Mouse (Mus musculus): Measurements from ENCODE around the gene Tmem63c.

The Tmem63c gene

GRCm38 (mm10) chr12:87021040-87021439 lies at the start of gene Tmem63c:
Tmem63c (plus strand) TSS chr12:87021340.
- DNase-seq (ENCODE audit: low spot score in 2 of 2) = no peak

GRCm38 (mm10) chr12:86973216-86973615 lies 47.9 kb upstream of the Tmem63c start:
- peak in 1 of 2 experiments; percentile 66 for DNase-seq (ENCODE audit: low spot score in 2 of 2)

- DNase-seq (ENCODE audit: low spot score in 2 of 2) = peak in 1 of 2 experiments; percentile 73
These were observed 47.4 kb upstream of the Tmem63c start for GRCm38 (mm10) chr12:86973706-86974105.

- DNase-seq (ENCODE audit: low spot score in 2 of 2) = peak in 1 of 2 experiments; percentile 73
These were observed 46.5 kb upstream of the Tmem63c start for GRCm38 (mm10) chr12:86974387-86975288.

GRCm38 (mm10) chr12:86975761-86976160 lies 45.4 kb upstream of the Tmem63c start:
- no peak for DNase-seq (ENCODE audit: low spot score in 2 of 2)

- no peak for DNase-seq (ENCODE audit: low spot score in 2 of 2)
These were observed 44.5 kb upstream of the Tmem63c start for GRCm38 (mm10) chr12:86976511-86977168.

- DNase-seq (ENCODE audit: low spot score in 2 of 2) = peak; percentile 58 to 87
These were observed 43.3 kb upstream of the Tmem63c start for GRCm38 (mm10) chr12:86977833-86978232.

- peak in 1 of 2 experiments; percentile 52 for DNase-seq (ENCODE audit: low spot score in 2 of 2)
These were observed 40.0 kb upstream of the Tmem63c start for GRCm38 (mm10) chr12:86981180-86981579.

- peak in 1 of 2 experiments; percentile 69 for DNase-seq (ENCODE audit: low spot score in 2 of 2)
These were observed 37.5 kb upstream of the Tmem63c start for GRCm38 (mm10) chr12:86983470-86984193.

GRCm38 (mm10) chr12:86984194-86984555 lies 37.0 kb upstream of the Tmem63c start:
- no peak for DNase-seq (ENCODE audit: low spot score in 2 of 2)

- DNase-seq (ENCODE audit: low spot score in 2 of 2) = peak in 1 of 2 experiments; percentile 43
These were observed 34.6 kb upstream of the Tmem63c start for GRCm38 (mm10) chr12:86986562-86986961.

GRCm38 (mm10) chr12:86988227-86988626 lies 32.9 kb upstream of the Tmem63c start:
- DNase-seq (ENCODE audit: low spot score in 2 of 2) = no peak

- DNase-seq (ENCODE audit: low spot score in 2 of 2) = peak in 1 of 2 experiments; percentile 41
These were observed 31.8 kb upstream of the Tmem63c start for GRCm38 (mm10) chr12:86989378-86989777.

GRCm38 (mm10) chr12:86989890-86990754 lies 31.0 kb upstream of the Tmem63c start, which contains the start of gene Zdhhc22:
Zdhhc22 (minus strand) TSS chr12:86990430.
- peak in 1 of 2 experiments; percentile 44 for DNase-seq (ENCODE audit: low spot score in 2 of 2)

GRCm38 (mm10) chr12:86990755-86991110 lies 30.4 kb upstream of the Tmem63c start:
- DNase-seq (ENCODE audit: low spot score in 2 of 2) = no peak

GRCm38 (mm10) chr12:86994166-86994565 lies 27.0 kb upstream of the Tmem63c start:
- no peak for DNase-seq (ENCODE audit: low spot score in 2 of 2)

- no peak for DNase-seq (ENCODE audit: low spot score in 2 of 2)
These were observed 26.4 kb upstream of the Tmem63c start for GRCm38 (mm10) chr12:86994776-86995175.

GRCm38 (mm10) chr12:86995931-86996330 lies 25.2 kb upstream of the Tmem63c start:
- no peak for DNase-seq (ENCODE audit: low spot score in 2 of 2)

GRCm38 (mm10) chr12:86998699-86999098 lies 22.4 kb upstream of the Tmem63c start:
- DNase-seq (ENCODE audit: low spot score in 2 of 2) = no peak

GRCm38 (mm10) chr12:86999283-86999820 lies 21.8 kb upstream of the Tmem63c start:
- DNase-seq (ENCODE audit: low spot score in 2 of 2) = no peak

Measured in left cerebral cortex, adult 9 months (tissue).